Comparison of ENCODE assay signal across 12 mouse cellular contexts in the genomic region with DNA sequence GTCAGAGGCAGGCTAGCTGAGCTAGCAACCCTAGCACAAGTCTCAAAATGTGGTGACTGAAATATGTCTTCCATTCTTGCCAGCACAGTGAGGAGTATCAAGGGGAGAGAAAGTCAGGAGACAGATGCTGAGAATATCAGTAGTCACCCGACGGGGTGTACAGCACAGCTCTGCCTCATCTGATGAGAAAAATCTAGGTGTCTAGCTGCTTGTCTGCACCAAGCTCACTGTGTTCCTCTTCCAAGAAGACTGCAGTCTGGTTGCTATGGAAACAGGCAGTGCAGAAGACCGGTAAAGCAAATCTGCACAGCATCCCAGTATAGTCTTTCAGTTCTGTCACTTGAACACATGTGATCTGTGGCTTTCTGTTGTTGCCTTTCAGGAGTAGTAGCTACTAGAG.
DNase-seq lines count a peak whose midpoint lies in the region; ATAC-seq and TF ChIP-seq lines count a peak whose summit lies in the region.
"Had no signal": no experiment of that assay in that cellular context is flagged by ENCODE, and none has a peak within 500 bp of the region (broad histone marks: within the 10 kb centered on the region; RNA-seq: fewer than 3 reads in every experiment).

No protein-coding gene starts in this region.

- WGBS in forebrain, embryonic 13.5 days = 42% methylated on average over 3 of the region's 3 CpGs
- 84% methylated on average over 3 of the region's 3 CpGs for WGBS in forebrain, embryonic 10.5 days
- WGBS in hindbrain, embryonic 14.5 days = 22% methylated on average over 3 of the region's 3 CpGs
- WGBS in midbrain, postnatal 0 days = 16% methylated on average over 3 of the region's 3 CpGs

- no peak overlapping the region for H3K9ac ChIP-seq in forebrain, embryonic 13.5 days
- H3K9ac ChIP-seq in hindbrain, embryonic 14.5 days = 0 out of 2 replicates have a peak overlapping the region, but pooled peaks have one; percentile 12
- no peak overlapping the region for H3K9ac ChIP-seq in midbrain, postnatal 0 days (replicated peaks; ENCODE audit: low read length, poor library complexity, severe bottlenecking)
- H3K9ac ChIP-seq: lung, embryonic 15.5 days; neural tube, embryonic 12.5 days had no signal

- no peaks in the 10 kb centered on the region for H3K9me3 ChIP-seq in forebrain, embryonic 13.5 days (replicated peaks)
- no peaks in the 10 kb centered on the region for H3K9me3 ChIP-seq in forebrain, embryonic 10.5 days
- no peaks in the 10 kb centered on the region for H3K9me3 ChIP-seq in hindbrain, embryonic 14.5 days (ENCODE audit: control insufficient read depth, low read length)
- H3K9me3 ChIP-seq in midbrain, postnatal 0 days (ENCODE audit: low read length) = no peaks in the 10 kb centered on the region
- H3K9me3 ChIP-seq: lung, embryonic 15.5 days; neural tube, embryonic 12.5 days had no signal

- no peaks in the 10 kb centered on the region for H3K27me3 ChIP-seq in forebrain, embryonic 13.5 days
- H3K27me3 ChIP-seq in forebrain, embryonic 10.5 days (ENCODE audit: poor library complexity, severe bottlenecking) = no peaks in the 10 kb centered on the region
- no peaks in the 10 kb centered on the region for H3K27me3 ChIP-seq in hindbrain, embryonic 14.5 days (ENCODE audit: control insufficient read depth, insufficient read depth, low read length)
- H3K27me3 ChIP-seq in midbrain, postnatal 0 days (ENCODE audit: insufficient read depth, low read length) = no peaks in the 10 kb centered on the region
- H3K27me3 ChIP-seq: lung, embryonic 15.5 days; neural tube, embryonic 12.5 days had no signal

- no peak overlapping the region for H3K4me2 ChIP-seq in forebrain, embryonic 13.5 days
- H3K4me2 ChIP-seq in hindbrain, embryonic 14.5 days (replicated peaks) = peak overlapping the region; percentile 8; the same call in 1 of the 2 replicates
- no peak overlapping the region for H3K4me2 ChIP-seq in midbrain, postnatal 0 days (ENCODE audit: low read depth, low read length, poor library complexity, severe bottlenecking)
- H3K4me2 ChIP-seq: lung, embryonic 15.5 days; neural tube, embryonic 12.5 days had no signal

- TF ChIP-seq CTCF in midbrain, postnatal 0 days (IDR thresholded peaks at IDR 0.05) = no peak

- ATAC-seq in forebrain, embryonic 13.5 days = peak; percentile 92
- ATAC-seq in hindbrain, embryonic 14.5 days (ENCODE audit: low FRiP score) = peak; percentile 74
- ATAC-seq in midbrain, postnatal 0 days (ENCODE audit: low FRiP score) = peak; percentile 83
- no peak for ATAC-seq in activated CD4-positive, CD25-positive, alpha-beta regulatory T cell, adult 4 months

- no peak overlapping the region for H3K4me3 ChIP-seq in forebrain, embryonic 13.5 days
- no peak overlapping the region for H3K4me3 ChIP-seq in forebrain, embryonic 10.5 days
- no peak overlapping the region for H3K4me3 ChIP-seq in hindbrain, embryonic 14.5 days (replicated peaks; ENCODE audit: low read length)
- H3K4me3 ChIP-seq in midbrain, postnatal 0 days (ENCODE audit: low read depth, low read length) = no peak overlapping the region
- H3K4me3 ChIP-seq: lung, embryonic 15.5 days; neural tube, embryonic 12.5 days had no signal

- peaks cover 35% of the 10 kb centered on the region for H3K4me1 ChIP-seq in forebrain, embryonic 13.5 days
- peaks cover 14% of the 10 kb centered on the region for H3K4me1 ChIP-seq in forebrain, embryonic 10.5 days
- peaks cover 34% of the 10 kb centered on the region for H3K4me1 ChIP-seq in hindbrain, embryonic 14.5 days (replicated peaks; ENCODE audit: control insufficient read depth, insufficient read depth, low read length)
- H3K4me1 ChIP-seq in midbrain, postnatal 0 days (ENCODE audit: insufficient read depth, low read length) = peaks cover 17% of the 10 kb centered on the region; the same call in 1 of the 2 replicates

- no peak for DNase-seq in forebrain, embryonic 10.5 days (ENCODE audit: extremely low spot score, low spot score)
- peak; percentile 94 for DNase-seq in brain, adult 2 months (ENCODE audit: low read depth, low spot score)
- DNase-seq in hindbrain, embryonic 14.5 days (ENCODE audit: low spot score) = peak; percentile 72
- peak; percentile 89 for DNase-seq in midbrain, postnatal 0 days (ENCODE audit: low spot score)
- DNase-seq in kidney, postnatal 10 days = no peak
- DNase-seq in T-cell, adult 2 months (ENCODE audit: low spot score) = no peak
- DNase-seq: cerebellum, adult 9-11 months; gastrocnemius, postnatal 25 days had no signal

- H3K27ac ChIP-seq in forebrain, embryonic 13.5 days = peak overlapping the region; percentile 59
- H3K27ac ChIP-seq in forebrain, embryonic 10.5 days = no peak overlapping the region
- peak overlapping the region; percentile 89 for H3K27ac ChIP-seq in hindbrain, embryonic 14.5 days
- H3K27ac ChIP-seq in midbrain, postnatal 0 days (ENCODE audit: low read depth, low read length) = peak overlapping the region; percentile 74
- H3K27ac ChIP-seq: lung, embryonic 15.5 days; neural tube, embryonic 12.5 days had no signal

- H3K36me3 ChIP-seq in forebrain, embryonic 13.5 days (ENCODE audit: poor library complexity, severe bottlenecking) = peaks cover 3% of the 10 kb centered on the region
- H3K36me3 ChIP-seq in forebrain, embryonic 10.5 days (replicated peaks) = no peaks in the 10 kb centered on the region
- H3K36me3 ChIP-seq in hindbrain, embryonic 14.5 days (replicated peaks; ENCODE audit: control insufficient read depth, insufficient read depth) = peaks cover 15% of the 10 kb centered on the region
- H3K36me3 ChIP-seq in midbrain, postnatal 0 days (ENCODE audit: insufficient read depth, low read length) = 0 out of 2 replicates have a peak, but pooled peaks cover 2% of the 10 kb centered on the region
- H3K36me3 ChIP-seq: lung, embryonic 15.5 days; neural tube, embryonic 12.5 days had no signal

Comparison
In these comparisons a context has a peak if more than half of its experiments do, and no peak if none do; other contexts are left out.
1. DNase-seq: peak in brain, adult 2 months (single experiment), hindbrain, embryonic 14.5 days (single experiment) and midbrain, postnatal 0 days (single experiment); none in forebrain, embryonic 10.5 days (single experiment), kidney, postnatal 10 days (single experiment) and T-cell, adult 2 months (single experiment).